Mouse (Mus musculus) E14TG2a.4 (cell line): ENCODE data around the gene Ppl.

ENCODE experiments used
- H3K27me3 ChIP-seq: 2 replicates; pipeline ENCODE4 v1.6.1; 2014; ENCODE audit warnings: low read length, control low read depth; ENCODE audit not compliant: insufficient read depth
- H3K36me3 ChIP-seq: 2 replicates; pipeline ENCODE4 v1.6.1; 2014; ENCODE audit warnings: low read length, control low read depth; ENCODE audit not compliant: insufficient read depth
- H3K4me1 ChIP-seq: replicated peaks from 2 replicates; pipeline ENCODE4 v1.6.1; 2014; ENCODE audit warnings: low read depth, low read length, control low read depth
- H3K4me3 ChIP-seq: replicated peaks from 2 replicates; pipeline ENCODE4 v1.5.1; 2014; ENCODE audit warnings: mild to moderate bottlenecking, low read length
- H3K9me3 ChIP-seq: 2 replicates; pipeline ENCODE4 v1.6.1; 2014; ENCODE audit warnings: low read length, control low read depth
- CTCF ChIP-seq: conservative IDR thresholded peaks from 2 replicates; pipeline ENCODE4 v1.5.1; 2014; ENCODE audit warnings: low read length
- NANOG ChIP-seq: IDR thresholded peaks from 2 replicates; pipeline ENCODE4 v1.6.1; 2014; ENCODE audit warnings: borderline replicate concordance, low read length, mixed read lengths
- POU5F1 ChIP-seq: IDR thresholded peaks from 2 replicates; pipeline ENCODE4 v1.6.1; 2014; ENCODE audit warnings: low read length, borderline replicate concordance

Ppl gene

GRCm38 (mm10) chr16:5132401-5132801 lies at the start of gene Ppl:
Gene Ppl, minus strand, starts transcription at chr16:5132421.
- TF ChIP-seq NANOG (no peak), CTCF (no peak), POU5F1 (no peak)
- H3K4me1 ChIP-seq, result peaks cover 44% of the 10 kb centered on the region
- H3K27me3 ChIP-seq, result peaks cover 89% of the 10 kb centered on the region
- H3K4me3 ChIP-seq, result peak within 1 kb of the TSS; percentile 82
- no peaks in the 10 kb centered on the region for H3K9me3 ChIP-seq
- no peaks in the 10 kb centered on the region for H3K36me3 ChIP-seq

GRCm38 (mm10) chr16:5172636-5173035 lies 40.4 kb upstream of the Ppl start:
- 0 out of 2 replicates have a peak, but pooled peaks cover 3% of the 10 kb centered on the region for H3K9me3 ChIP-seq
- peaks cover 25% of the 10 kb centered on the region for H3K4me1 ChIP-seq
- TF ChIP-seq CTCF (no peak), NANOG (no peak), POU5F1 (no peak)

GRCm38 (mm10) chr16:5168829-5169228 lies 36.6 kb upstream of the Ppl start:
- Histone ChIP-seq H3K9me3 (0 out of 2 replicates have a peak, but pooled peaks cover 3% of the 10 kb centered on the region), H3K36me3 (no peaks in the 10 kb centered on the region), H3K4me1 (peaks cover 23% of the 10 kb centered on the region; the same call in 1 of the 2 replicates), H3K27me3 (no peaks in the 10 kb centered on the region), H3K4me3 (no peak overlapping the region)
- TF ChIP-seq NANOG (no peak), POU5F1 (no peak), CTCF (no peak)

More at GRCm38 (mm10) chr16:5172636-5173035, 40.4 kb upstream of the Ppl start:
- Histone ChIP-seq H3K27me3 (no peaks in the 10 kb centered on the region), H3K4me3 (no peak overlapping the region), H3K36me3 (no peaks in the 10 kb centered on the region)

GRCm38 (mm10) chr16:5168038-5168437 lies 35.8 kb upstream of the Ppl start:
- H3K9me3 ChIP-seq, result no peaks in the 10 kb centered on the region
- H3K27me3 ChIP-seq, result no peaks in the 10 kb centered on the region
- no peak for TF ChIP-seq POU5F1
- TF ChIP-seq NANOG, result no peak
- no peak for TF ChIP-seq CTCF
- no peak overlapping the region for H3K4me3 ChIP-seq
- no peaks in the 10 kb centered on the region for H3K36me3 ChIP-seq
- peaks cover 23% of the 10 kb centered on the region; the same call in 1 of the 2 replicates for H3K4me1 ChIP-seq

GRCm38 (mm10) chr16:5164327-5164726 lies 32.1 kb upstream of the Ppl start:
- no peak for TF ChIP-seq NANOG
- TF ChIP-seq CTCF, result no peak
- TF ChIP-seq POU5F1, result no peak
- H3K9me3 ChIP-seq, result no peaks in the 10 kb centered on the region
- no peaks in the 10 kb centered on the region for H3K36me3 ChIP-seq
- peaks cover 14% of the 10 kb centered on the region; the same call in 1 of the 2 replicates for H3K27me3 ChIP-seq
- peaks cover 28% of the 10 kb centered on the region; the same call in 1 of the 2 replicates for H3K4me1 ChIP-seq
- no peak overlapping the region for H3K4me3 ChIP-seq

- no peak for TF ChIP-seq CTCF
- no peak for TF ChIP-seq POU5F1
- no peak for TF ChIP-seq NANOG
- Histone ChIP-seq H3K4me3 (no peak overlapping the region), H3K27me3 (peaks cover 14% of the 10 kb centered on the region; the same call in 1 of the 2 replicates), H3K36me3 (no peaks in the 10 kb centered on the region), H3K9me3 (no peaks in the 10 kb centered on the region), H3K4me1 (peaks cover 26% of the 10 kb centered on the region)
Observed at GRCm38 (mm10) chr16:5159248-5159647, 27.0 kb upstream of the Ppl start.

GRCm38 (mm10) chr16:5157113-5157512 lies 24.9 kb upstream of the Ppl start:
- TF ChIP-seq NANOG (no peak), CTCF (no peak), POU5F1 (no peak)
- Histone ChIP-seq H3K36me3 (no peaks in the 10 kb centered on the region), H3K4me3 (no peak overlapping the region), H3K4me1 (peaks cover 26% of the 10 kb centered on the region), H3K27me3 (peaks cover 10% of the 10 kb centered on the region; the same call in 1 of the 2 replicates), H3K9me3 (no peaks in the 10 kb centered on the region)

GRCm38 (mm10) chr16:5156495-5156894 lies 24.3 kb upstream of the Ppl start:
- no peak for TF ChIP-seq POU5F1
- TF ChIP-seq NANOG, result no peak
- TF ChIP-seq CTCF, result no peak

GRCm38 (mm10) chr16:5155014-5155413 lies 22.8 kb upstream of the Ppl start:
- TF ChIP-seq CTCF (no peak), POU5F1 (no peak), NANOG (no peak)
- peaks cover 7% of the 10 kb centered on the region; the same call in 1 of the 2 replicates for H3K27me3 ChIP-seq
- H3K36me3 ChIP-seq, result no peaks in the 10 kb centered on the region
- peaks cover 26% of the 10 kb centered on the region for H3K4me1 ChIP-seq
- H3K4me3 ChIP-seq, result no peak overlapping the region
- H3K9me3 ChIP-seq, result no peaks in the 10 kb centered on the region

More at GRCm38 (mm10) chr16:5156495-5156894, 24.3 kb upstream of the Ppl start:
- Histone ChIP-seq H3K9me3 (no peaks in the 10 kb centered on the region), H3K36me3 (no peaks in the 10 kb centered on the region), H3K4me3 (no peak overlapping the region), H3K4me1 (peaks cover 26% of the 10 kb centered on the region), H3K27me3 (peaks cover 10% of the 10 kb centered on the region; the same call in 1 of the 2 replicates)
